Mouse (Mus musculus): ENCODE results near the gene Cacnb4. TPM values are rescaled to one million over a fixed set of nuclear protein-coding genes. Genes with fewer than 3 reads are reported as not detected.

Gene Cacnb4
- total and polyA plus RNA-seq, 3 experiments, result not detected

- H3K4me1 ChIP-seq (ENCODE audit: control insufficient read depth in 1 of 2, insufficient read depth in 2 of 2, low read length in 2 of 2), result no peaks in the 10 kb centered on the region
- no peaks in the 10 kb centered on the region for H3K36me3 ChIP-seq (ENCODE audit: control insufficient read depth in 1 of 2, insufficient read depth in 2 of 2, low read length in 2 of 2)
- H3K9me3 ChIP-seq (replicated peaks; ENCODE audit: insufficient read depth, low read length), result no peaks in the 10 kb centered on the region
- no peak overlapping the region for H3K9ac ChIP-seq (ENCODE audit: control insufficient read depth, low read depth, low read length, poor library complexity, severe bottlenecking)
- no peak overlapping the region for H3K4me3 ChIP-seq (ENCODE audit: control insufficient read depth in 1 of 2, insufficient read depth in 1 of 2, low read depth in 2 of 2, low read length in 2 of 2)
- TF ChIP-seq BHLHE40 (IDR thresholded peaks at IDR 0.05; ENCODE audit: borderline replicate concordance, low read depth, low read length) (no peak), SIN3A (IDR thresholded peaks at IDR 0.05; ENCODE audit: low read length) (no peak), POLR2AphosphoS5 (IDR thresholded peaks at IDR 0.05; ENCODE audit: borderline replicate concordance, low read depth, low read length) (no peak), UBTF (IDR thresholded peaks at IDR 0.05; ENCODE audit: borderline replicate concordance, insufficient read depth, low read depth, low read length) (no peak), MXI1 (IDR thresholded peaks at IDR 0.05; ENCODE audit: low read depth, low read length) (no peak), ELF1 (IDR thresholded peaks at IDR 0.05; ENCODE audit: low read depth, low read length) (no peak), MAFK (IDR thresholded peaks at IDR 0.05; ENCODE audit: borderline replicate concordance, low read depth, low read length) (no peak), RAD21 (IDR thresholded peaks at IDR 0.05; ENCODE audit: low read depth, low read length) (no peak), RCOR1 (IDR thresholded peaks at IDR 0.05; ENCODE audit: low read depth, low read length) (no peak), CHD2 (IDR thresholded peaks at IDR 0.05; ENCODE audit: low read length) (no peak), TAL1 (IDR thresholded peaks at IDR 0.05; ENCODE audit: low read length) (no peak), MAZ (IDR thresholded peaks at IDR 0.05; ENCODE audit: low read depth, low read length) (no peak), HCFC1 (IDR thresholded peaks at IDR 0.05; ENCODE audit: low read depth, low read length) (no peak), POLR2A (IDR thresholded peaks at IDR 0.05; ENCODE audit: control insufficient read depth in 1 of 2, insufficient read depth in 1 of 2, low read depth in 1 of 2, low read length in 2 of 2, poor library complexity in 1 of 2) (no peak), E2F4 (IDR thresholded peaks at IDR 0.05; ENCODE audit: borderline replicate concordance, low read depth, low read length) (no peak), POLR2AphosphoS2 (IDR thresholded peaks at IDR 0.05; ENCODE audit: low read length) (no peak), ETS1 (IDR thresholded peaks at IDR 0.05; ENCODE audit: low read depth, low read length) (no peak), MEF2A (IDR thresholded peaks at IDR 0.05; ENCODE audit: extremely low read depth, insufficient replicate concordance, low read depth, low read length, poor library complexity, severe bottlenecking) (no peak), USF2 (IDR thresholded peaks at IDR 0.05; ENCODE audit: borderline replicate concordance in 1 of 2, insufficient read depth in 1 of 2, low read depth in 1 of 2, low read length in 2 of 2) (no peak)
- H3K79me2 ChIP-seq (ENCODE audit: control insufficient read depth, insufficient read depth, low read length, poor library complexity), result no peaks in the 10 kb centered on the region
- no peak for DNase-seq (ENCODE audit: low read depth, low spot score)
- no peak overlapping the region for H3K27ac ChIP-seq (ENCODE audit: control insufficient read depth, low read depth, low read length)
- no peaks in the 10 kb centered on the region for H3K27me3 ChIP-seq (ENCODE audit: control insufficient read depth in 1 of 2, insufficient read depth in 2 of 2, low read length in 2 of 2)
Observed at GRCm38 (mm10) chr2:52537155-52537554, 139.5 kb downstream of the Cacnb4 start.

- TF ChIP-seq ZKSCAN1 (IDR thresholded peaks at IDR 0.05; ENCODE audit: low read depth, low read length) (no peak), ETS1 (IDR thresholded peaks at IDR 0.05; ENCODE audit: low read depth, low read length) (no peak), MAFK (IDR thresholded peaks at IDR 0.05; ENCODE audit: borderline replicate concordance, low read depth, low read length) (no peak), HCFC1 (IDR thresholded peaks at IDR 0.05; ENCODE audit: low read depth, low read length) (no peak), CHD2 (IDR thresholded peaks at IDR 0.05; ENCODE audit: low read length) (no peak), CHD1 (IDR thresholded peaks at IDR 0.05; ENCODE audit: low read depth, low read length) (no peak), ZC3H11A (IDR thresholded peaks at IDR 0.05; ENCODE audit: low read depth, low read length) (no peak), BHLHE40 (IDR thresholded peaks at IDR 0.05; ENCODE audit: borderline replicate concordance, low read depth, low read length) (no peak), ELF1 (IDR thresholded peaks at IDR 0.05; ENCODE audit: low read depth, low read length) (no peak), E2F4 (IDR thresholded peaks at IDR 0.05; ENCODE audit: borderline replicate concordance, low read depth, low read length) (no peak), JUND (IDR thresholded peaks at IDR 0.05; ENCODE audit: low read depth, low read length) (no peak), POLR2AphosphoS5 (IDR thresholded peaks at IDR 0.05; ENCODE audit: borderline replicate concordance, low read depth, low read length) (no peak)
- Histone ChIP-seq H3K27ac (ENCODE audit: control insufficient read depth, low read depth, low read length) (no peak overlapping the region), H3K9me3 (replicated peaks; ENCODE audit: insufficient read depth, low read length) (no peaks in the 10 kb centered on the region), H3K9ac (ENCODE audit: control insufficient read depth, low read depth, low read length, poor library complexity, severe bottlenecking) (no peak overlapping the region), H3K36me3 (ENCODE audit: control insufficient read depth in 1 of 2, insufficient read depth in 2 of 2, low read length in 2 of 2) (no peaks in the 10 kb centered on the region), H3K79me2 (ENCODE audit: control insufficient read depth, insufficient read depth, low read length, poor library complexity) (no peaks in the 10 kb centered on the region), H3K27me3 (ENCODE audit: control insufficient read depth in 1 of 2, insufficient read depth in 2 of 2, low read length in 2 of 2) (no peaks in the 10 kb centered on the region), H3K4me1 (ENCODE audit: control insufficient read depth in 1 of 2, insufficient read depth in 2 of 2, low read length in 2 of 2) (no peaks in the 10 kb centered on the region), H3K4me3 (ENCODE audit: control insufficient read depth in 1 of 2, insufficient read depth in 1 of 2, low read depth in 2 of 2, low read length in 2 of 2) (no peak overlapping the region)
- no peak for DNase-seq (ENCODE audit: low read depth, low spot score)
Observed at GRCm38 (mm10) chr2:52536511-52536910, 140.1 kb downstream of the Cacnb4 start.

All from MEL (cell line).